Mouse (Mus musculus): Measurements from ENCODE around the gene Jazf1.

GRCm38 (mm10) chr6:52921248-52921647 is 147.2 kb downstream of the Jazf1 start:
- TF ChIP-seq TAL1 (IDR thresholded peaks at IDR 0.05; ENCODE audit: low read length) (no peak), GATA1 (IDR thresholded peaks at IDR 0.05; ENCODE audit: low read length) (no peak)
